Mouse (Mus musculus) adrenal gland, postnatal 36 days (tissue): Measurements from ENCODE around the gene Supv3l1. TPM values are rescaled to one million over a fixed set of nuclear protein-coding genes. Genes with fewer than 3 reads are reported as not detected.
A peak's percentile ranks its signal among the peaks of the same experiment; 100 is the strongest.
"Not testable (repeated sequence)": the region's sequence is repeated elsewhere in the genome, so short reads cannot be mapped to it uniquely, and the experiment has no call there.

Experiments used
- DNase-seq, 2 experiments: peaks; one replicate each; pipeline ENCODE4 v3.0.0; 2021; ENCODE audit warnings: mixed read lengths in 1 of 2
- long read RNA-seq, 2 experiments: library from polyadenylated mRNA; stranded (forward); transcript quantifications; one replicate each; pipeline ENCODE4 v2.0.0; 2021; ENCODE audit warnings: borderline sequencing depth in 2 of 2
- total RNA-seq, 2 experiments: library from RNA; stranded (reverse); gene quantifications; 2 replicates each; pipeline ENCODE4 v1.2.3; 2021

Gene Supv3l1
- total RNA-seq, result 10 to 100 TPM; 28.9 to 34.1 TPM
- long read RNA-seq, experiment 1, transcript Supv3l1-201 (15 exons, 2,604 nt), result major isoform, 15 of 27 reads
- long read RNA-seq, experiment 1, partial matches to known transcripts, result 1 of 27 reads
- long read RNA-seq, experiment 1, other reads (novel, unspliced or antisense), result 8 of 27 reads
- long read RNA-seq, experiment 2, transcript Supv3l1-201 (15 exons, 2,604 nt), result major isoform, 10 of 11 reads
- long read RNA-seq, experiment 2, partial matches to known transcripts, result 0 of 11 reads
- long read RNA-seq, experiment 2, other reads (novel, unspliced or antisense), result 1 of 11 reads

DNA sequence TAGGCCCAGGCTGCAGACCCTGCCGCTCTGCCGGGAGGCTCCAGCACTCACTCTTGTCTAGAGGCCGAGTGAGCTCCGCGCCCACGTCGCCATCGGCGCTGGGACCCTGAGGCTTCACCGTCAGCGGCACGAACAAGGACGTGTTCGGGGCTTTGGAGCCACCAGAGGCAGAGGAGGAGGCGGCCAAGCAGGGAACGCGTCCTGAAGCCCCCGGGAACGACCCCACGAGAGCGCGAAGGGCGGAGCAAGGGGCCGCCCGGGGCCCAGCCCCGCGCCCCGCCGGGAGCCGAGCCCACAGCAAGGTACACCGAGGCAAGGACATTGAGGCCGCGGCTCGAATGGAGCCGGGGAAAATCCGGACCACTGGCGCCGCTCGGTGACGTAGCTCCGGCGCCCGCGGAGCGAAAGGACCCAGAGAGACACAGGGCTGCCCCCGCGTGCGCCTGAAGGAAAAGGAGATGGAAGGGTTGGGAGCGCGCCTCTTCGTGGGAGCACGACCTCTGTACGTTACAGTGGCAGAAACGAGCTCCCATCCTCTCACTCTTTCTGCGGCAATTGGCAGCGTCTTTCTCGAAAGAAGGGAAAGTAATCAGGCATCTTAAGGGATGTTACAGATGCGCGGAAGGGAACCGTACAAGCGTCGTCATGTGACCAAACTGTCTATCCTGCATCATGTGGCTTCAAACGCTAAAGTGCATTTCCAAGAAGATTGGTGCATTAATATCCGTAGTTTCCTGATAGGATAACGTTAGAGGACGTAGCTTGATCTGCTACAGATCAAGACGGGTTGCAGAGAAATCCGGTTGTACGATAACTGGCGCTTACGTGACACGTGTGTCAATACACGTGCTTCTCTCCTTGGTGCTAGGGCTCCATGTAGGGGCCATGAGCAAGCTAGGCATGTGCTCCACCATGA is at the start of gene Supv3l1, which contains the start of gene 4930507D05Rik:
Supv3l1 (minus strand) TSS at position 375 of the 916 bp plus-strand sequence.
4930507D05Rik (plus strand) TSS at position 126 of the 916 bp plus-strand sequence.
- DNase-seq, result peak; percentile 91 to 94

DNA sequence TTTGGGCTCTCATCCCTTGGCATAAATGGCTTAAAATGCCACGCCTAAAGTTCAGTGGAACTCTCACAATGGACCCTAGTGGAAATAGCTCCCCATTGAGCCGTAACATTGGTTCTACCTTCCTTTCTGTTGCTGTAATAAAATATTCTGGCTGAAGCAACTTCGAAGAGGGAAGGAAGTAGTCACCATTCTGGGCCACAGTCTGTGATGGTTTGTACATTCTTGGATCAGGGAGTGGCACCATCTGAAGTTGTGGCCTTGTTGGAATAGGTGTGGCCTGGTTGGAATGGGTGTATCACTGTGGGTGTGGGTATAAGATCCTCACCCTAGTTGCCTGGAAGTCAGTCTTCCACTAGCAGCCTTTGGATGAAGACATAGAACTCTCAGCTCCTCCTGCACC is 42.1 kb upstream of the Supv3l1 start:
- DNase-seq, result not testable (repeated sequence)

DNA sequence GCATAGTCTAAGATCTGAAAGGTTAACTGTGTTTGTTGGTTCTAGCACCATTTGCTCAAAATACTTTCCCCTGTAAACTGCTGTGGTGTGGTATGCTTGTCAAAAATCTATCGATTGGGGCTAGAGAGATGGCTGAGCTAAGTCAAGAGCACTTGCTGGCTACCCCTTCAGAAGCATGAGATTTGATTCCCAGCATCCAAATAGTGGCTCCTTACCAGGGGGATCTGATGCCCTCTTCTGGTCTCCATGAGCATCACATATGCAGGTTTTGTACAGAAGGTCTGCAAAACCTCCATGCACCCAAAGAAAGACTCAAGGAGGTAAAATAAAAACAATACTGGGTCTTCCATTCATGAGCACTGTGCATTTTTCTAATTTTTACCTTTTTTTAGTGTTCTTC is 38.7 kb upstream of the Supv3l1 start:
- DNase-seq, result peak; percentile 40 to 61

DNA sequence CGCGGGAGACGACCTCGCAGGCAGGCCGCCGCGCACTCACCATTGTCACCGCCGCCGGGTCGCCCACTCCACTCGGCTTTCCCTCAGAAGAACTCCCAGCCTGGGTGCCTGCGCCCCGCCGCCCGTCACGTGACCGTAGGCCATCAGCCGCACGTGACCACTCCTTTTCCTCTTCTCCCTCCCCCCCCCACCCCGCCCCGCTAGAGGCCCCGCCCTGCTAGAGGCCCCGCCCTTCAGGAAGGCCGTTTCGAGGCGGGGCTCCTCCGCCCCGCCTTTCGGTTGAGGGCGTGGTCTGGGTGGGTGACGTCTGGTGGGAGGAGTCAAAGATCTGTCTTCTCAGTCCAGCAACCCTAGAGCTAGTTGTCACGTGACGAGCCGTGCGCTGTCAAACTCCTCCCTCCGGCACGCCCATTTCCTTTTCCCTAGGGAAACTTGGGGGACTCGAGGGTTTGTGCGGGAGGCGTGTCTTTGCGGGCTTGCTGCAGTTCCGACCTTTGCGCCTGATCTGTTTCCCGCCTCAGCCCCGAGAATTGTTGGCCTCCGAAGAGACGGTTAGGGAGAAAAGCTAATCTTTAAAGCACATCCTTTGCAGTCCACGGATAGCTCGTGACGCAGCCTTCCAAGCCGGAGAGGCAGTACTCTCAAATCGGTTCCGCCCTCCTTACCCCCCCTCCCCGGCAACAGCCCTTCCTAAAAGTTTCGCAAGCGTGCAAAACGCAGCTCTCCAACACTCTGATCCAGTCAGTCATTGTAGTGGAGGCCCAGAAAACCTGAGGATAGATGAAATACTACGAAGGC is 37.3 kb upstream of the Supv3l1 start, which contains the start of gene Vps26a:
Vps26a (minus strand) TSS at position 188 of the 798 bp plus-strand sequence.
- DNase-seq, result peak; percentile 98 to 99

DNA sequence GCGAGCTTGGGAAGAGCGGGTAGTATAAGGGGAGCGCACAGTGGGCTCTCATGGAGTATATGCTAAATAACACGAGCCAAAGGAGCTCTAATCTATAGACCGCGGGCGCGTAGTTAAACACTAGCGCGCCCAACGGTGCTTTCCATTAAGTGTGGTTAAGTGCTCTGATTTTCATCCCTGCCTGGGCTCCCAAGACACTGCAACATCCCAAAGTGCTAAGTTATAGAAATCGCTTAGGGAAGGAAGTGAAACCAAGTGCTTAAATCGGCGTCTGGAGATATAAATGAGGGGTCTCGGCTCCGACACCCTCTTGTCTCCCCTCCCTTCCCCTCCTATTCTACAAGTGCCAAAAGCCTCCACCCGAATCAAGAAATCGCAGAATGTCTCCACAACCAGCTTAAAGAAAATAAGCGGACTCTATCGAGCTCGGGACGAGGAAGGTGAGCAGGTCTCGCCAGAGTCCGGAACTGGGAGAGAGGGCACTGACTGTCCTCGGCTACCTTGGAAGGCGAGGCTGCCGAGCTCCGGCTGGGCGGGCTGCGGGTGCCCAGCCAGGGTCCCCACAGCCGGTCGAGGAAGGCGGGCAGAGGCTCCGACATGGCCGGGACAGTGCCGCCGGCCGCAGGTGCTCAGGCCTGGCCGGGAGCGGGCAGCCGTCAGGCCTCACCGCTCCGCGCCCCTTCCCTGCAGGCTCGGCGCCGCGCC is 36.5 kb upstream of the Supv3l1 start:
- peak in 1 of 2 experiments; percentile 6 for DNase-seq

DNA sequence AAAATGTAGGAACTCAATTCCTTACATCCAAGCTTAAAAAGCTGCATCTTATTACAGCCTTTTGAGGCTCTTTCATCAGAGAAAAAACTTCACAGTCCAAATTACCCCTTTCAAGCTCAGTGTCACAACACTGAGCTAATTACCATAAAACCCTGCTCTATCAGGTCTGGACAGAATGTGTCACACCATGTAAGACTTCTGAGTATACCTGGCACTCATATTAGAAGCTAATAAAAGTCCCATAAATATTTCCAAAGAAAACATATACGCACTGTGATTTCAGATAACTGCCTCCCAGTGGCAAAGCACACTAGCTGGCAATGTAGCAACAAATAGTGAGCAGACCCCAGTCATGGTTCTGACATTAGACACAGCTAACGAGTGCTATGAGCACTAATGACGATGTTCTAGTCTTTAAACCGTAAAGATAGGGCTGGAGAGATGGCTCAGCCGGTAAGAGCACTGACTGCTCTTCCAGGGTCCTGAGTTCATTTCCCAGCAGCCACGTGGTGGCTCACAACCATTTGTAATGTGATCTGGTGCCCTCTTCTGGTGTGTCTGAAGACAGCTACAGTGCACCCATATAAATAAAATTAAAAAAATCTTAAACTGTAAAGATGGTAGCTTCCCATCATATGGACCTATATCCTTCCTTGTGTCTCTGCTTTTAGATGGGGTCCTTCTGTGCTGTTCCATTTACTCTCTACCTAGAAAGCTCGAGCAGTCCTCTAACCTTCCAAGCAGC is 31.7 kb upstream of the Supv3l1 start:
- no peak for DNase-seq

DNA sequence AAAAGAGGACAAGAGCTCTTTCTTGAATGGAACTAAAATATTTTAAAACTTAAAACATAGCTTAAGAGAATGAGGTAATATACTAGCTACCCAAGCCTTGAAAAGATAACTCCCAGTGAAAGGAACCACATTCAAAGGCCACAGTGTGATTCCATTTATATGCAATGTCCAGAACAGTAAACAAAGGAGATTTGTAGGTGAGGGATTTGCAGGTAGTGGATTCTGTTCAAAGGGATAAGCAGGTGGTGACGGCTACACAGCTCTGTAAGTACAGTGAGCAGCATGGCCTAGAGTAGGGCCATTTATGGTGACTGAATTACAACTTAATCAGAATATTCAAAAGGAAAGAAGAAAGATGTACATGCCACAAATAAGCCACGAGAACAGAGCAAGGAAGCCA is 27.4 kb upstream of the Supv3l1 start:
- DNase-seq, result no peak

DNA sequence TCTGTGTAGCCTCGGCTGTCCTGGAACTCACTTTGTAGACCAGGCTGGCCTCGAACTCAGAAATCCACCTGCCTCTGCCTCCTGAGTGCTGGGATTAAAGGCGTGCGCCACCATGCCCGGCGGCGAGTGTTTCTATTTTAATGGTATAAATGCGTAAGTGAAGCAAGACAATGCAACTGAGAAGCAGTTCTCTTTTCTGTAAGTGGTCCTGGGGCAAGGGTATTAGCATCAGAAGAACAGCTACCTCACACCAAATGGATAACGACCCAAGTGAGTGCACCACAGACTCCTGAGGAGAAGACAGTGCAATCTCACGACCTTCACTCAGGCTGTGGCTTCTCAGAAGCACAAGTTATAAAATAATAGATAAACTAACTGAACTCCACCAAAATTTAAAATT is 25.4 kb upstream of the Supv3l1 start:
- no peak for DNase-seq

DNA sequence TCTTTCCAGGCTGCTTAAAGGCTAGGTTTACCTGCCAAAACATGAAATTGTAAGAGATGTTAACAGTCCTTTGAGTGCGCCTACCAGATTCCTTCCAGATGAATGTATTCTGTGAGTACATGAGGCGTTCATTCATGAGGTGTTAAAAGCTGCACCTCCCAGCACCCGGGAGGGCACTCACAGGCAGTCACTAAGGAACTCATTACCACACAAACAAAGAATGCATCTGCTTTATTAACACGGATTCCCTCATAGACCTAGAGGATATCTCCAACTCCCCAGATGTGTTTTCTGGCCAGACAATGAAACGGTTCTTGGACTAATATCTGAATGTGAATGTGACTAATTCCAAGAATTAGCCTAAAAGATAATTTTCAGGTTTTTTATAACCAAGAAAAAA is 21.6 kb upstream of the Supv3l1 start:
- no peak for DNase-seq

DNA sequence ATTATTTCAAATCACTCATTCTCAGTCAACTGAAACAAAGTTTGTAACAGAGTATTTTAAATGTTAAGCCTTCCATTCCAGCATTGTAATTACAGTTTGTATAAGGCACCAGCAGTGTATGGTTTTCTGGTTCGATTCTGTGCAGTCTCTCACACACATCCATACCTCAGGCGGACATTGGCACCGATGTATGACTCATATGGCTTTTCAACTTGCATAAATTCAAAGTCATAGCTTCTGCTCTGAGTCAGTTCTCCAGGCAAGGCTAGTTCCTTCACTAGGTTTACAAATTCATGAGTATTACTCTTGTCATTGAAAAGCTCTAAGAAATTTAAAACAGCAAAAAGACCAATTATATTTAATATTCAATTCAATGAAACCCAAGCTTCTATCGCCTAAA is 20.2 kb upstream of the Supv3l1 start:
- no peak for DNase-seq

DNA sequence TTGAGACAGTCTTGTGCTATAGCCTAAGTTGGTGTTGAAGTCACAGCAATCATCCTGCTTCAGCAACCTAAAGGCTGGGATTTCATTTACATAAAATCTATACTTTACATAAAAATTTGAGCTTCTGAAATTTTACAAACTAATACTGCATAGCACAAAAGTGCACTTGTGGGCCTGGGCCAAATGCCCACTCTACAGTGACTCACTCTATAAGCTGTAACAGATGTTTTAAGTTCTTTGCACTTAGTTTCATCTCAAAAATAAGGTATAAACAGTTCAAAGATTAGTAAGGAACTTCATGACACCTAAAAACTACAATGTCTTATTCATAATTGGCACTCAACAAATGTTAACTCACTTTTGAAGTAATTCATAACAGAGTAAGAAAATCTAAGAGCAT is 11.8 kb upstream of the Supv3l1 start:
- DNase-seq, result no peak

DNA sequence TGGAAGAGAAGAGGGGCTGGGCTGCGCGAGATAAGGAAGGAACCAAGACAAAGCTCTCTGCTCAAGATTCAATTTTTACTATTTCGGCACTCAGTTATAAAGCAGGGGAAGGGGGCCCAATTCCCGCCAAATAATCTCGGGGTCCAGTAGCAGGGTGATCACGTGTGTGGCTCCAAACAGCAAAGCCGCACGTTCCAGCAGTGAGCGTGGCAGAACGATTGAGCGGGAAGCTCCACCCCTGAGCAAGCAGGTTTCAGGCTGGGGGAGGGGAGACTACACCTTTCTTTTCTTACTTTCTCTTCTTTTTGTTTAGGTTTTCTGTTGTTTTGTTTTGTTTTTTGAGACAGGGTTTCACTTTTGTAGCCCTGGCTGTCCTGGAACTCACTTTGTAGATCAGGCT is 2.5 kb upstream of the Supv3l1 start:
- not testable (repeated sequence) for DNase-seq

DNA sequence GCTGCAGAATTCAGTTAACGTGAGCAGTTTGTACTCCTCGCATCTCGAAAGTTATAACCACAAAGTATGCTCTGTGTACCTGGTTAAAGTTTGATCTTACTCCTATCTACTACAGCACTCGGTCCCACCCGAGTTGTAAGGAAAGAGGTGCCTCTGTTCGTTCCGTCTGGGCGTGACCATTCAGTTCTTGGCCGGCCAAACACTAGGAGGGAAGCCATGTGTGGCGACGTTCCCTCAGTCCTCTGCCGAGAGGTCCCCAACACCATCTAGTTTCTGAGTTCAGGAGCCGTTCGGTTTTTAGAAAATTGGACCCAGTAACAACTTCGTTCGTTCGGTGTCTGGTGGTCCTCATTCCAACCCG is 722 bp upstream of the Supv3l1 start:
- no peak for DNase-seq

DNA sequence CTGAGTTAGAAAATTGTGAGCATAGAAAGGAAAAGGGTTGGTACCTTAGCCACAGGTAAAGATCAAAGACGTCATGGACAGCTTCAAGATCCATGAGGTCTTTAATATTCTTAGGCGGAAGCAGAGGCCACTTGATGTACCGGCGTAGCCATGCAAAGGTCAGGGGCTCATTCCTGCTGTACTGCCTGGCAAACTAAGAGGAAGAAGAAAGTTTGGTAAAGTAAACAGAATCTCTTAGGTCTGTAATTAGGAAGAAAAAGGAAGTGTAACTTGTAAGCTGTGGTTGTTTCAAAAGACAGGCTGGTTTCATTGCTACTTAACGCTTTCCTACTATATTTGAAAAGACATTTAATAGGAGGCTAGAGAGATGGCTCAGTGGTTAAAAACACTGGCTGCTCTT is 19.1 kb downstream of the Supv3l1 start:
- DNase-seq, result no peak

DNA sequence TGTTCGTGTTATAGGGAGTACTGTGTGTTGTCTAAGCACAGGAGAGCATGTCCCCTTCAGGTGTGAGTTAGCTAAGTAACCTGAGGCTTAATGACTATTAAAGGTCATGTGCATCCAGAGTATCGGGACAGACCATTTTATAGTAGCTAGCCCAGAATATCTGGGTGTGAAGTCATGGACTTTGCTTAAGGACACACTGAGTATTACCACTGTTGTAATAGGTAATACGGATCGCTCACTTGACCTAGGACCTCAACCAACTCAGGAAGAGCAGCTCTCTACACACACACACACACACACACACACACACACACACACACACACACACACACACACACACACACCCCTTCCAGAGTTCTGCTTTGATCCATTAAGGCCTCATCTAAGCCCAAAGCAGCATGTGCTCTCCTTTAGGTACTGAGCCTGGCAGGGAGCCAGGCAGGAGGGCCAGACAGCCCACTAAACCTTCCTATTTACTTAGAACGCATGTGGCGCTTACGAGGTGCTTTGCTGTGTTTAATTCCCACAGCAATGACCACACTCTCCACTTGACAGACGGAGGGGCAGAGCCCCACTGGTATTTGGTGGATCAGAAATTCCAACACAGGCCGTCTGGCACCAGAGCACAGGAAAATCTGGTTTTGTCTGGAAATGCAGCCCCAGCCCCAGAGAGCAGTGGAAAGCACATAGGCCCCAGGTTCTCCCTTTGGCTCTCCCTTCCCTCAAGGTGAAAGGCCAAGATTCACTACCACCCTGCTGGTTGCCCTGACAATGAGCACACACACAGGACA is 24.3 kb downstream of the Supv3l1 start:
- no peak for DNase-seq

DNA sequence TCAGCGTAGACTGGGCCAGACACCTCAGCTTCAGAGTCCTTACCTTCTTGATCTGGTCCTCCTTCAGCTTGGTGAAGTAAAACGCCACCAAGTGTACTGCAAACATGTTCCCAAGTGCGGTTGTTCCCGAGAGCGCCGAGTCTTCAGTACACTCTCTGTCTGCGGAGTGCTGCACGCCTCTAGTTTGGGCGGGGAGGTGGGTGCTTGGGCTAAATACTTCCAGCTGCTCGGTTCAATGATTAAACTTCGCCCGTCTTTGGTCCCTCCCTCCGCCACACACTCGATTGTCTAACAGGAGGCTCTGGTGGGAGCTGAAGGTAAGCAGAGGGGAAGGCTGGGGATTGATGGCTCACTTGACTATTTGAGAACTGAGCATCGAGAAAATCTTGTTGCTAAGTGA is 27.3 kb downstream of the Supv3l1 start, which contains the start of gene Hkdc1:
Hkdc1 (minus strand) TSS at position 237 of the 400 bp plus-strand sequence.
- no peak for DNase-seq

DNA sequence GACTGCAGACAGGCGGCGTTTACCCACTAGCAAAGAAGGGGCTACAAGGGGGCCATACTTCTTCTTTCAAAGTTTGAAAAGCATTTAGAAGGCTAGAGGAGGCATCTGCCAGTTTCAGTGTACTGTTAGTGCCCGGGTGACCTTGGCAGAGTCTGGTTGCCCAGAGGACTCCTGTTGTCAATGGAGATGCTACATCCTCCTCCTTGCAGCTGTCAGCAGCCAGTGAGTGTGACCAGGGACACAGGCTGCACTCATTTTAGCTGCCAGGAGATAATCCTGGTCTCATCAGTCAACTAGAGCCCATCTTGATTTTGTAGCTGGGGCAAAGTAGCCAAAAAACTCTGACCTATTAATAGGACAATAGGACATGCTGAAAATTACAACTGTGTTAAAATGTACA is 28.4 kb downstream of the Supv3l1 start:
- DNase-seq, result no peak

DNA sequence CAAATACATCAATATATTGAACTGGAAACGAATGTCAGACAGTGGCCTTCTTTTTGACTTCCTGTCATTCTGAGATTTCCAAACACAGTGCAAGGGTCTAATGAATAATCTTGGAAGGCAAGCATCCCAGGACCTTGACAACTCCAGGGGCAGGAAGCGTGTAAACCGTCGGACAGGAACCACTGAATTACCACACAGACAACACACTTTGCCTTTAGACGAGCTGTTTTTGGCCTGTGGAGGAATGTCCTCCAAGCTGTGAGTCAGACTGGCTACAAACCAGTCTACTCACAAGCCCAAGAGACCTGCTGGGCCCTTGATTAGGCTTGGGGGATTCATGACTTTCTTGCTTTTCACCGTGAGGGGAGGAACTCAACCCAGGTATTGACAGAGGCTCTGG is 29.1 kb downstream of the Supv3l1 start:
- no peak for DNase-seq

DNA sequence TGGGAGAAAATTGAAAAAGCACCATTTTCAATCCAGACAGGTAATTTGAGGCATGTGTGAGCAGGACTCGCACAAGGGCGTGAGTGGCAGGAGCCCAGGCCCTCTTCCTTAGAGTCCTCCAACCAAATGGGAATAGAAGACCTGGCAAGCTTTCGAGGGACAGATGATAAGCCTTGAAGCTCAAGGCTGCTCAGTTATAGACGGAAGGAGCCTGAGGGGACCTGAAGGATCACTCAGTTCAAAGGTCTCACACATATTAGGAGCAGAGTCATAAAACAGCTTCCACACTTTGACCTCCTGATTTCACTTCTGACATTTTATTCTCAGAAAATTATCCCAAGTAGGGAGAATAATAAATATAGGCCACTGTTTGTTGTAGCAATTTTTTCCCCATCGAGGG is 30.1 kb downstream of the Supv3l1 start:
- DNase-seq, result no peak

DNA sequence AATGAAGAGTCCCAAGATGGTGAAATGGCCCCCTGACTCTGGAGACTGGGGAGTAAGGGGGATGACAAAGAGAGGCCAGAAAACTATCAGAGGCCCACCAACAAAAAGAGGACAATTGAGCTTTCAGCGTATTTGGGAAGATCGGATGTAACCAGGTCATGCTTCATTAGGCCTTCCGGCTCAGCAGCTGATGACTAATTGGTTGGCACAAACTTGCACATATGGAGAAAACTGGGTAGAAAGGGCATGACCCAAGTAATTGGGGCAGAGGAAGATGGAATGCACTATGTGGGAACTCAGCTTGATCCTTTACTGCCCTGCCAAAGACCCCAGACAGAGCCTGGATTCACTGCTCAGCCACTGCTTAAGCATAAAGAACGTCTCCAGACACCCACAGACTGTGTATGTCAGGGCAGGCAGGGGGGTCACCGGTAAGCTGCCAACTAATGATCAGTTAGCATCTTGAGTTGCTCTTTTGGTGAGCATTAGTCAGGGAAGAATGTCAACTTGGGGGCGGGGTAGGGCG is 30.6 kb downstream of the Supv3l1 start:
- DNase-seq, result no peak
